Mouse (Mus musculus): Measurements from ENCODE around the gene Snrnp70.

Gene Snrnp70

GRCm38 (mm10) chr7:45333431-45333982 lies 62.0 kb downstream of the Snrnp70 start, which contains the start of gene Trpm4:
TSS of gene Trpm4 (minus strand) at chr7:45333780.
- peak; percentile 82 for DNase-seq

DNA sequence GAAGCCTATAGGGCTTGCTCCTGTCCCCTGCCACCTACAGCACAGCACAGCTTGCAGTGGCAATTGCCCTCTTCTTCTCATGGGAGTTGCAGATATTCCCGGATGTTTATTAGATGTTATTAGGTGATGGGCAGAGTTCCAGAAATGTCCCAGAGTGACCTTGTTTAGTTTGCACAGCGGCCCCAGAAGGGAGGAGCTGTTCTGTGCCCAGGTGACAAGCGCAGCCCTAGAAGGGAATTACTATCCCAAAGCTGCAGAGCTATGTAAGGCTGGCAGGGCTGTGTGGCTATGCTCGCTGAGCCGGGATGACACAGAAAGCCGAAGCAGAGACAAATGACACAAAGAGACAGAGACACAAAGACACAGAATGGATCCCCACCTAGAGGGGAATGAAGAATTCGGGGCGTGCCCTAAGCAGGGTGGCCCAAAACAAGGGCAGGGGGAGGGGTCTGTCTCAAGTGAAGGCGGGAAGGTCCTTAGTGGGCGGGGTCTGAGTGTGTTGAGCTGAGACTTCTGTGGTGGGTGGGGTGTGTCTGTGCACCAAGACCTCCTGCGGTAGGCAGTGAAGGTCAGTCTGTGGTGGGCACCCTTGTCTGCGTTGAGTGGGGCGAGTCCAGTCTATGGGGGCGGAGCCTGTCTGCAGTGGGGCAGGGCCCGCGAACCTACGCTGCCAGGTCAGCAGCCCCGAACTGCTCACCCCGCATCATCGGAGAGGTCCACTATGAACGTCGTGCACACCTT lies 62.7 kb downstream of the Snrnp70 start:
- DNase-seq = peak; percentile 36

- no peak for DNase-seq
Measured at GRCm38 (mm10) chr7:45331502-45331901, 64.0 kb downstream of the Snrnp70 start.

GRCm38 (mm10) chr7:45328841-45329475 lies 66.6 kb downstream of the Snrnp70 start:
- DNase-seq = no peak

Measured in right cerebral cortex, postnatal 4 days (tissue).